Mouse (Mus musculus) erythroid progenitor cell, adult 5-6 weeks (primary cell): ENCODE results near the gene Evpl. TPM values are rescaled to one million over a fixed set of nuclear protein-coding genes. Genes with fewer than 3 reads are reported as not detected.

ENCODE experiments used
- ATAC-seq: replicated peaks from 2 replicates; pipeline ENCODE4 v1.8.0; 2016; ENCODE audit warnings: moderate number of reproducible peaks, mild to moderate bottlenecking, moderate TSS enrichment, inconsistent platforms; ENCODE audit not compliant: poor library complexity, low FRiP score, severe bottlenecking
- total RNA-seq, 2 experiments: library from RNA; stranded (forward) in 1 of 2; stranded (reverse) in 1 of 2; fragments of 150-400 nt in 1 of 2; fragments of 186-747, 209-891 nt in 1 of 2; gene quantifications; 2 replicates each; pipeline versions ENCODE4 v1.2.3 to v1.2.4; 2015 to 2017; ENCODE audit warnings: low replicate concordance in 2 of 2

Evpl gene
- total RNA-seq, 2 experiments from 2014 or later, result not detected

DNA sequence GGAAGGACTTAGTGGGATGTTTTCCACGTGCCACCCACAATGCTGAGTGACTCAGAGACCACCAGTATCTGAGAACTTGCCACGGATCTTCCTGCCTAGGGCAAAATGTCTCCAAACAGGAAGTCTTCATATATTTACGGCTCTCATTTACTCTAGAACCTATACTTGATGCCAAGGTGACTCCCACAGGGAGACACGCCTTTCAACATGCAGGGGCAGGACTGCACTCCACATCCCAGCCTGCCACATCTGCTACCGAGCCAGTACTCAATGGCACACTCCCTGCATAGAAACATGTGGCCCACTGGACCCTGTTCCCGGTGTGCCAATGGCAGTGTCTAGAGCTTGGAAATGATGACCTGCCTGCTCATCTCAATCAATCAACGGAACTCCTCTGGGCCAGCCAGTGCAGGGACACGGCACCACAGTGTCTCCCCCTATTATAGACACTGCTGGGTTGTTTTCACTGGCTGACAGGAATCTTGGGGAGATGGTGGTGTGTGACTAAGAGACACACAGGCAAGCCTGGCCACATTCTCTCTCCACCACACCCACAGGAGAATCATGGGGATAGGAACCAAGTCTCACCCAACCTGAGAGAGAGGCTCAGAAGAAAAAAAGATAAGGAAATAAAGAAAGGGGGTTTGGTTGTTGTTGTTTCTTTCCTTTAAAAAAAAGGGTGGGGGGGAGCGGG lies 18.3 kb upstream of the Evpl start:
- ATAC-seq, result no peak

DNA sequence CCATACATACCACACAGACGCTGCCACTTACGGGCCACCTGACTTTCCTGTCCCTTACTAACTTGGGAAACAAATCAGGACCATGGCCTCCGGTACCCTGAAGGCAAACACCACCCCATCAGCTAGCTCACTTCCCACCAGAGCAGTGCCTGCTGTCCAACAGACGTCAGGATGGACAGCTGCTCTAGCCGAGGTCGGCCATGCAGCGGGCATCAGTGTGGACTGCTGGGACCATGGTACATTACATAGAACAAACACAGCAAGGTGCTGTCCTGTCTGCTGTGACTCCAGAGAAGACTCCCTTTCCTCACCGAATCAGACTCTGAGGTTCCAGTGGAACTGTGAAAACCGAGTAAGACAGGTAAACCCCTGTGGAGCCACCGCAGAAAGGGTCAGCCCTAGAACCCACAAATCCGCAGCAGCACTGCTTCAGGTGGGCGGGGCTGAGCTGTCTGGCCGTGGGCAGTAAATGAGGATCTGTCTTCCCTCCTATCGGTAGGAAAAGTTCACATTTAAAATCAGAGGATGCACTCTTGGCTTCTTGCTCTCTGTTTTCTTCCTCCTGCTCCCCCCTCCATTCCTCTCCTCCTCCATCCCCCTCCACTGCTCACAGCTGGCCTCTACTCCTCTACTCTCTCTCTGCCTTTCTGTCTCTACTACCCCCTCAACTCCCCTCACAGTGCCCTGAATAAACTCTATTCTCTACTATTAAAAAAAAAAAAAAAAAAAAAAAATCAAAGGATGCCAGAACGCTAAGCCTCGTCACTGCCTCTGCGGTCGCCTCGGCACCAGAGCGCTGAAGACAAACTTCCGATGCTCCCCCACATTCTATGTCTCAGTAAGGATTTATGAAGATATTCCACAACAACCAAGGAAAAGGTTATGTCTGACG lies 17.5 kb upstream of the Evpl start:
- ATAC-seq, result no peak

DNA sequence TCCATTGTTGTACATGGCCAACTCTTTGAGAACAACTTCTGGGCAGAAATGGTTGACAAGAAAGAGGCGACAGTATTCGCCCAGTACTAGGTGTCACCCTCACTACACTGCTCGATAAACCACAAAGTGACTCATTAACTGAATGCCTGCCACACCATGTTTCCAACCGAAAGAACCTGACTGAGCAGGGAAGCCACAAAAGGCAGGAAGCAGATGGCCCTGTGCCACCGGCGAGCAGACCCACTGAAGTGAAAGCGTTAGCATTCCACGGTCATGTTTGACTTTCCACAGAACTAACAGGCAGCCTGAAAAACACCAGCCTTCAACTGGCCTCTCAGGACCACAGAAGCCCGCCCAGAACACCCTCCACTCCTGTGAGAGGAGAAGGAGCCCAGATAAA lies 16.8 kb upstream of the Evpl start:
- no peak for ATAC-seq

DNA sequence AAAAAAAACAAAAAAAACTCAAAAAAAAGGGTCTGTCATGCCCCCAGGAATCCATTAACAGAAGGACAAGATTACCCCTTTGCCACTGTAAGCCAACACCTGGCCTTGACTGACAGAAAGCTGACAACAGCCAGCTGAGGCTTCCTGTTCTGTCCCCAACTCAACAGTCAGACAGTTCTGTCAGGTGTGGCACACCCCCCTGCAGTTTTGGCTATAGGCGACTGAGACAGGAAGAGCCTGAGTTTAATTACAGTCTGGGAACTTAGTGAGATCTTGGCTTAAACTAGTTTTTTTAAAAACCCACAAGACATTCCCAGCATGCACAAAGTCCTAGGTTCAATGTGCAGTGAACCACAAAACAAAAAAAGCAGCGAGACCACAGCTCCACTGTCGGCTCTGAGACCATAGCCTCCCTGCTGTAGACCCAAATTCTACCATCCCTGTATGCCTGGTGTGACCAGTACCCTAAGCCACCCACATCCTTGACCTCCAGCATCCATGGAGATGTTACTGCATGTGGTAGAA lies 15.3 kb upstream of the Evpl start:
- no peak for ATAC-seq

DNA sequence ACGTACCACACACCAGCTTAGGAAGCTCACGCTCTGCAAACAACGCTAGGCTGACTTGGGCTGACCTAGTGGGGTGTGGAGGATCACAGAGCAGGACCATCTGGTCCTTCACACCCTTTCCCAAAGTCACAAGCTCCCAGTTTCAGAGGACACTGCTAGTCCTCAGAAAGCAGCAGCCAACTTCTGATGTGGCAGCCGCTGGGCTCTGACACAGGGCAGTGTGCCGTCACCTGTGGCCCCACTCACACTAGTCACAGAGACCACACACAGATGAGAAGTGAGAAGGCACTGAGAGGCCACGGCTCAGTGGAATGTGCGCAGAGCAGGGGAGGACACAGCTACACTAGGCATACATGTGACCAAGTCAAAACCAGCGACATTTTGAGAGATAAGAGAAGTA lies 13.0 kb upstream of the Evpl start:
- ATAC-seq, result no peak

DNA sequence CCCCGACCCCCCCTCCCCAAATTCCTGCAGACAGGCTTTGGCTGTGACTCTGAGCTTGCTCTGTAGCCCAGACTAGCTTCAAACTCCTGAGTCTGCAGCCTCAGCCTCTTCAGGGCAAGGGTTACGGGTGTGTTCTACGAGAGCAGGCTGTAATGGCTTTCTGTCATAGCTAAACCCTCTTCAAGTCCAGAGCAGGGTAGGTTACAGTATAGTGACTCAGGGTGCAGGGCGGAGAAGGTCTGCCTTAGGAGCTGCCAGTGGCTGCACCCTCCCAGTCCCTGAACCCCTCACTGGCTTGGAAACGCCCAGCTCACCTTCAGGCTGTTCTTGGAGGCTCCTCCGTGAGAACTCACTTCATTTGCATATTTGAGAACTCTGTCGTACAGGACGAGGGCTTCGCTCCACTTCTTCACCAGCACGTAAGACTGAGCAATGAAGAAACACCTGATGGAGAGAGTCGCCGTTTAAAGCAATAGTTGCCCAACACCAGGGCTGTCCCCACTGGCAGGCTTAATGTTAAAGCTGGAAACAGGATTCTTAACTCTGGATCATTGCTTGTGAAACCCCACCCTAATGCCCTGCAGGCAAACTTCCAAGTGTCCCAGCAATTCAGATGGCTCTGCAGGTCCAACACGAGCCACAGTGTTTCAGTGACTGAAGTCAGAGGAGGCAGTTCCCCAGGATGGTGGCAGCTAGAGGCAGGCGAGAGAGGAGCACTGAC lies 9.8 kb upstream of the Evpl start:
- ATAC-seq, result no peak

DNA sequence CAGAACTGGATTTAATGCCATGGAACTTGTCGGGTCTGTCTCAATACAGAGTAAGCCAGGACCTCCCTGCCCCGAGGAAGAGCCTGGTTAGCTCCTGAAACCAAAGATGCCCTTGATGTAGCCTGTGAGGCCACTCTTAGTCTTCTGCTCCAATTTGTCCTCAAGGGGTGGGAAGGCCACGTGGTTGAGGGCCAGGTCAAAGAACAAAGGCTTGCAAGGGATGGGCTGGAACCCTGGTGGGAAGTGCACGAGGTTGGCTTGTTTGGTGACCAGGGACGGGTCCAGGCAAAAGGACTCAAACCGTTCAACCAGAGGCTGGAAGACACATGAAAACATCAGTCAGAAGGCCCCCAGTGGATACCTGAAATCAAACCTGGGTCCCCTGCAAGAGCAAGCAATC lies 7.7 kb upstream of the Evpl start:
- no peak for ATAC-seq

DNA sequence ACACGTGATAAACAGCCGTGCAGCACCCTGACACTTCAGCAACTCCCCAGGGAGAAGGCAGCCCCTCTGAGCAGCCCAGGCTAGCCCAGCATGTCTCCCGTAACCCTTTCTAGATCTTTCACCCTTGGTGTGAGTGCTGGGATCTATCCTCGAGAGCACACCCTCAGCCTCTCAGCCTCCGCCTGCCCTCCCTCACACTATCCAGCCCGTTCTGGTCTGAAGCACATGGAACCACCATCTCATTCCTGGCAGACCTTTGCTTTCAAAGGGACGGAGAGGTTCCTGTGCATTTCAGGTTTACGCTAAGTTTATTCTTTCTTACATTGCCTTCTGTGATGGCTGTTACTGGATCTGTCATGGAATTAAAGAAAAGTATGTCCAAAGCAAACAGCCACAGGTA lies 6.7 kb upstream of the Evpl start:
- ATAC-seq, result no peak

DNA sequence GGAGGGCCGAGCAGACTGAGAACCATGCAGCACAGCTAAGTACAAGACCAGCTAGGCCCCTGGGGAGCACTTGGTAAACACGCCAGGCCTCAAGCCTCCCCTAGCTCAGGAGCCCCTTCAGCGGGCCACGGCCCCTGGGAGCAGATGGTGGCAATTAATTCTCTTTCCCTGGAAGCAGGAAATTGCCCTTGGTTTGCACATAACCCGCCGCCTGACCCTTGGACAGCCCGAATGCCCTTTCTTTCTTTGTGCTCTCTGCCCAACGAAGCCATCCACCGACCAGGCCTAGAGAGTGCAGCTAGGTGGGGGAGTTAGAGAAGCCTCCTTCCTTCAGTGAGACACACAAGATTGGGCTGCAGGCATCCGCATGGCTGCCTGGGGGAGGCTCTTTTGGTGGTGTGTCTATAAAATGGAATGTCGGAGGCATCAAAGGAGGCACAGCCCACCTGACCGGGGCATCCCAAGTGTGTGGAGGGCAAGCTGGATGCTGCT lies 3.9 kb upstream of the Evpl start:
- ATAC-seq, result no peak

DNA sequence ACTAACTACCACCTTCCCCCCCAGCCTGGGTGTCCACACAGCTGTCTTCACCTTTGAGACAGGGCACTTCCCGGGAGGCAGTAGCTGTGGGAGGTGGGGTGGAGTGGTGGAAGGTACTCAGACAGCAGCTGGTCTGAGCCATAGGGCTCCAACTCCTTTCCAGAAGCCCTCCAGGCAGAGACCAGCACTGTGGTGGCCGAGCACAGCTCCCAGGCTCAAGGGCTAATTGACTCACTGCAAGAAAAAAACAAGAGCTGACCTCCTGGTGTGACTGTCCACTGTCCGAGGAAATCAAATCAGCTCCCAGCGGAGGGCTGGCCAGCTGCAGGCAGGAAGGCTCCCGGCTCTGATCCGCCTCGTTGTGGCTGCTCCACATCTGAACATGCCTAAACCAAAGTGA lies 1.9 kb upstream of the Evpl start:
- ATAC-seq, result no peak

DNA sequence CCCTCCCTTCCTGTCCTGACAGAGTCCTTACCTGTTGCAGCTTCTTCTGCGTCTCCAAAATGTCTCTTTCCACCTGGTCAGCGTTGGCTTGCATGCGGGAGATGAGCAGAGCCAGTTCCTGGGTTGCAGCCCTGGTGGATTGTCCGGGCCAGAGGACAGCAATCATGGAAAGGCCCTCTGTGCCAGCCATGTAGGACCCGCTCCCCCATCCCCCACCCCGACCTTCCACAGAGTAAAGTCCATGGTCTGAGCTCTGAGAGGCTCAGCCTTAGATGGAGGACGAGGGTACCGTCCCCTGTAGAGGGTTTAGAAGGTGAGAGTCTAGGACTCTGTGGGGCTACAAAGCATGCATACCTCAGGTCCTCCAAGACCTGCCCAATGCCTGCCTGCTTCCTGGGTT lies 3.0 kb downstream of the Evpl start:
- ATAC-seq, result no peak

DNA sequence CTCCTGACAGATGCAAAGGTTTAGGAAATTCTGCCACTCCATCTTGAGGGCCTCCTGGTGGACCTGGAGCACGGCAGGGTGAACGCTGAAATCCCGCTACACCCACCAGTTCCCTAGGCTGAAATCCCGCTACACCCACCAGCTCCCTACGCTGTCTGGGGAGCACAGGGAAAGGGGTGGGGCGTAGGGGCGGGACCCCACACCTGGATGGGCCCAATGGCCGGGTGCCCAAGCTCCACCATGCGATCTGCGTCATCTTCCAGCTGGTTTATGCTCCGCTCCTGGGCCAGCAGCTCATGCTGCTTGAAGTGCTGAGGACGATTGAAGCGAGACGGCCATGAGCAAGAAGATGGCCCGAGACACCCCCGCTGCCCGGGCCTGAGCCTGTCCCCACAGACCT lies 5.5 kb downstream of the Evpl start:
- no peak for ATAC-seq

DNA sequence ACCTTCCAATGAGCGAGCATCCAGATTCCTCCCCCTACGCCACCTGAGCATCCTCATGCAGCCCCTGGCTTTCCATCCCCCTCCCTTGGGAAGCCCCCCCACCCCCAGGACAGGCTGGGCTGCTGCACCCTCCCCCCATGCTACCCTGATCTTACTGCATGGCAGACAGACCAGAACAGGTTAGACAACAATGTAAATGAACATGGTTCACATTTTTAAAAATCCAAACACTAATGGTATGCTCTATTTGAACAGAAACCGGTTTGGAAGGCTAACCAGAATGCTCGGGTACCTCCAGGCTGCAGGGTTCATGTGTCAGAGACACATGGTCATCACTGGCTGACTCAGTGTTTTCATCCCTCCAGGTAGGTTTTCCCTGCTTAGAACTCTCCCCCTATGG lies 9.2 kb downstream of the Evpl start:
- no peak for ATAC-seq

DNA sequence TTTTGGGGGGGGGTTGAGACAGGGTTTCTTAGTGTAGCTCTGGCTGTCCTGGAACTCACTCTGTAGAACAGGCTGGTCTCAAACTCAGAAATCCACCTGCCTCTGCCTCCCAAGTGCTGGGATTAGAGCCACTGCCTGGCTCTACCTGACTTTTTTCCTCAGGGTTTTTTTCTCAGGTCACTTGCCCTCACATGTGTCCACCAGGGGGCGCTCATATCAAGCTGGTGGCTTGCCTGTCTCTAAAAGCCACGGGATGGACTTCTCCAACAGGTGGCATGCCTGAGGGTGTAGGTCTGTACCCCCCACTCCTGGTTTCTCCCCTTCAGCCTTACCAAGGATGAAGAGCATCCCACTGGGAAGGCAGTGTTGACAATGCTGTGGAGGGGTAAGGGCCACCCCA lies 11.5 kb downstream of the Evpl start:
- ATAC-seq, result peak; percentile 63

DNA sequence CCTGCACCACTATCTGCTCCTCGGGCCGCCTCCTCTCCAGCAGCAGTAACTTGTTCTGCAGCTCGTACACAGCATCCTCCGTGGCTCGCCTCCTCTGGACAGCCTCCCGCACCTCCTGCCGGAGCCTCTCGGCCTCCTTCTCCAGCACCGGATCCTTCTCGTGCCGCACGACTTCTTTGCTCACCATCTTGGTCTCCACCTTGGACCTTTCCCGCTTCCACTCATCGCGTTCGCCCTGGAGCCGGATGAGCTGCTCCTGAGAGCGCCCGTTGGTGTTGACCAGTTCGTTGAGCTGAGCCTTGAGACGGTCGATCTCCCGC lies 15.2 kb downstream of the Evpl start:
- ATAC-seq, result no peak

DNA sequence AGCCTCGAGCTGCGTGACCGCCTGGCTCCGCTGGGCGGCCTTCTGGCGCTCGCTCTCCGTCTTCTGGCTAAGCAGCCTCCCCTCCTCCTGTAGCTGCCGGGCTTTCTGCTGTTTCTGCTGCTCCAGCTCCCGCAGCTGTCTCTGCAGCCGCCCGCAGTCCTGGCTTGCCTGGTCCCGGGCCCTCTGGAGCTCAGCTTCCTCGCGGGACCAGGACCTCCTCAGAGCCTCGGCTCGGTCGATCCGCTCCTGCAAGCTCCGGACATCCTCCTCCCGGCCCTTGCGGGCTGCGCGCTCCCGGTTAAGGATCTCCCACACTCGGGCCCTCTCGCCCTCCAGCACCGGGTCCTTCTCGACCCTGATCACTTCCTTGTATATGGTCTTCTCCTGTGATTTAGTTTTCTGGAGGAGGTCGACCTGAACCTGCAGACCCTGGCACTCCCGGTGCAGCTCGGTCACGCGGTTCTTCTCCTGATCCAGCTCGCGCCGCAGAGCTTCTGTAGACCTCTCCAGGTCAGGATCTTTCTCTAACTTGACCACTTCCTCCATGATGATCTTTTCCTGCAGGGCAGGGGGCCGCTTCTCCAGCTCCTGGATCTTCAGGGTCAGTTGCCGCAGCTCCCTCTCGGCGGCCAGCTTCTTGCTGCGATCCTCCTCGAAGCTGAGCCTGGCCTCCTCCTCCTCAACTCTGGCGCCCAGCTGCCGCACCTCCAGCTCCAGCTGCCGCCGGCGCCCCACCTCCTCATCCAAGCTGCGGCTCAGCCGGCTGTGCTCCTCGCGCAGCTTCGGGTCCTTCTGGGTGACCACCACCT lies 15.7 kb downstream of the Evpl start:
- ATAC-seq, result no peak

DNA sequence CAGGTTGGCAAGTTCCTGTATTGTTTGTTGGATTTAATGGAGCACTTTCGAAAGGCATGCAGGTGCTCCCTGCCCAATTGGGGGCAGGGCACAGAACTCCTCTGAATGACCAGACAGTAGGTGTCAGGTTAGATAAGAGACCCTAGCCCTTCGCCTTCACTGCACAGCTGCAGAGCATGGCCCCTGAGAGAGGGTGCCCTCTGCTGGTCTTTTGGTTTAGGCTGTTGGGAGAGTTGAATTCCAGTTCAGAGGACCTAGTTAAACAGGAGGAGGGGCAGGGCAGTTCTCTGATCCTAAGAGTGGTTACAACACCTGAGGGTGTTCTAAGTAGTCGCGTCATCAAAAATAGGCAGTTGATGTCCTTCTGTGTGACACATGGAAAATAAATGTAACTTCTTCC lies 18.0 kb downstream of the Evpl start:
- ATAC-seq, result no peak; the same call in 1 of the 2 replicates

DNA sequence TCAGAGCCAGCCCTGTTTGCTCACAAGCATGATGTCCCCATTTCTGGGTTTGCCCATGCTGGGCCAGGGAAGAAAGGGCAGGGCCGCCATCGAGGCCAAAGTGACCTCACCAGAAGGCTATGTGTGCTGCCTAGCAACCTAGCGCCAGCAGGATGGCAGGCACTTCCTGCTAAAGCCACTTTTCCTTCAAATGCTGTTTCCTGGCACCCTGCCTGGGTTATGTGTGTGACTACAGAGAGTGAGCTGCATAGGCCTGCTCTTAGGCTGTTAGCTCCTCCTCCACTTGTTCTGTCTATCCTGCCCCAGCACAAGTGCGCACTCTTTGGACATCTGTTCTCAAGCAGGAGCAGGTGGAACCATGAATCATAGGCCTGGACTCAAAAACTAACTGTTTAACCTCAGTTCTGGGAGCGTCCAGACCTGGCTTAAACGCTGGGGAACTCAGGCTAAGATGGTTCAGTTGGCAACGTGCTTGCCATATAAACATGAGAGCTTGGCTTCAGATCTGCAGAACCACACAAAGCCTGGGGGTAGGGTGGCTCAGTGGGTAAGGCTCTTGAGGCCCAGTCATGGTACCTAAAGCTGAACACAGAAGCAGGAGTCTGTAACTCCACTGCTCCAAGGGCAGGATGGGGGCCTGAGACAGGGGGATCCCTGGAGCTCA lies 19.0 kb downstream of the Evpl start:
- ATAC-seq, result no peak

DNA sequence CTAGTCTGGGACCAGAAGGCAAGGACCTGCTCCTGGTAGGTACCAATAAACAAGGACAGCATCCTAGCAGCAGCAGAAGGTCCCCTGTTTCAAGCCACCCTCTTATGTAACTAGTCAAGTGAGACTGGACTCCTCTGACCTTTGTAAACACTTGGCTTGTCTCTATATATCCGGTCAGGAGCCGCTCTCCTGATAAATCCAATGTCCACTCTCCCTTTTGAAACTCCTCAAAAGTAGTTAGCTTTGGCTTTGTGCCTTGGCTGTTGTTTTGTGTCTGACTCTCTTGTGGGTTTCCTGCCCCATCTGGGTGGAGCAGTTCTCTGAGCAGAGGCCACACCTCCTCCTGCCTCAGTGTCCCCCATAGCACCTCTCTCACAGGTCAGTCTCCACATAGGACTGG lies 19.6 kb downstream of the Evpl start:
- no peak for ATAC-seq
